Mouse (Mus musculus): ENCODE measurements around the gene Gmfg. TPM values are rescaled to one million over a fixed set of nuclear protein-coding genes. Genes with fewer than 3 reads are reported as not detected.

Gene Gmfg
- polyA plus RNA-seq, 1 experiment: 2.2 TPM

DNA sequence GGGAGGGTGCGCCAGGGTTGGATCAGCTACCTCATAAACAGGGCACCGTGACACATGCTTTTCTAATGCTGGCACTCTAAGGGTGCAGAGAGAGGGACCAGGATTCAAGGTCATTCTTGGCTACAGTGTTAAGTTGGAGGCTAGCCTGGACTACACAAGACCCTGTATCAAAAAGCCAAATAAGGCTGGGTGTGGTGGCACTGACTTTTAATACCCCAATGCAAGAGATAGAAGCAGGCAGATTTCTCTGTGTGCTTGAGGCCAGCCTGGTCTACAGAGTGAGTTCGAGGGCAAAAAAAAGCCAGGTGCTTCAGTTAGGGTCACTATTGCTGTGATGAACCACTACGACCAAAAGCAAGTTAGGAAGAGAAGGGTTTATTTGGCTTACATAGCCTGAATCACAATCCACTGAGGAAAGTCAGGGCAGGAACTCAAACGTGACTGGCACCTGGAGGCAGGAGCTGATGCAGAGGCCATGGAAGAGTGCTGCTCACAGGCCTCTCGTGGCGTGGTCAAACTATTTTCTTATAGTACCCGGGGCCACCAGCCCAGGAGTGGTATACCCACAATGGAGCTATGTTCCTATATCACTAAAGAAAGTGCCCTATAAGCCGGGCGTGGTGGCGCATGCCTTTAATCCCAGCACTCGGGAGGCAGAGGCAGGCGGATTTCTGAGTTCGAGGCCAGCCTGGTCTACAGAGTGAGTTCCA, 4.7 kb downstream of the Gmfg start:
- no peak for TF ChIP-seq CTCF (IDR thresholded peaks at IDR 0.05; ENCODE audit: borderline replicate concordance, insufficient read depth, low read depth, low read length)
- no peak for TF ChIP-seq POLR2A (IDR thresholded peaks at IDR 0.05; ENCODE audit: borderline replicate concordance, insufficient read depth, low read length)
- Histone ChIP-seq H3K4me1 (ENCODE audit: control insufficient read depth, insufficient read depth, low read length) (no peaks in the 10 kb centered on the region), H3K27ac (ENCODE audit: insufficient read depth, low read length) (no peak overlapping the region), H3K27me3 (ENCODE audit: control insufficient read depth, insufficient read depth, low read length) (no peaks in the 10 kb centered on the region), H3K4me3 (replicated peaks; ENCODE audit: insufficient read depth, low read depth, low read length) (no peak overlapping the region)
- WGBS: 86% methylated on average over 14 of the region's 14 CpGs
- no peak for DNase-seq

DNA sequence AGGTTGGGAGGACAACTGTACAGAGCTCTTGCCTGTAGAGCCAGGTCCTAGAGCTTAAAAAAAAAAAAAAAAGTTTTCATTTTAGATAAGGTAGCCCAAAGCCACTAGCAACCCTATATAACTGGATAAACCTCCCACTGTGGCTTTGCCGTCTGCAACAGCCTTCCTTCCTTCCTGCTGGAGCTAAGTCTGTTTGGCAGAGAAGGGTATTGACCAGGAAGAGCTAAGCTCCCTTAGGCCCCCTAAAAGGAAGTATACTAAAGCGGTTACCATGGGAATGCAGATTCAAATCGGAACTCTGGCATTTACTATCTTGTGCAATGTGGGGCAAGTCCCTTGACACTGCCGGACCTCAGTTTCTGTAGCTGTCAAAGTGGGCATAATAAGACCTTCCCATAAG, 5.4 kb downstream of the Gmfg start:
- no peak for DNase-seq
- Histone ChIP-seq H3K4me3 (replicated peaks; ENCODE audit: insufficient read depth, low read depth, low read length) (no peak overlapping the region), H3K4me1 (ENCODE audit: control insufficient read depth, insufficient read depth, low read length) (no peaks in the 10 kb centered on the region), H3K27ac (ENCODE audit: insufficient read depth, low read length) (no peak overlapping the region), H3K27me3 (ENCODE audit: control insufficient read depth, insufficient read depth, low read length) (no peaks in the 10 kb centered on the region)
- WGBS: 52% methylated on average over 4 of the region's 4 CpGs
- TF ChIP-seq CTCF (IDR thresholded peaks at IDR 0.05; ENCODE audit: borderline replicate concordance, insufficient read depth, low read depth, low read length) (no peak), POLR2A (IDR thresholded peaks at IDR 0.05; ENCODE audit: borderline replicate concordance, insufficient read depth, low read length) (no peak)

DNA sequence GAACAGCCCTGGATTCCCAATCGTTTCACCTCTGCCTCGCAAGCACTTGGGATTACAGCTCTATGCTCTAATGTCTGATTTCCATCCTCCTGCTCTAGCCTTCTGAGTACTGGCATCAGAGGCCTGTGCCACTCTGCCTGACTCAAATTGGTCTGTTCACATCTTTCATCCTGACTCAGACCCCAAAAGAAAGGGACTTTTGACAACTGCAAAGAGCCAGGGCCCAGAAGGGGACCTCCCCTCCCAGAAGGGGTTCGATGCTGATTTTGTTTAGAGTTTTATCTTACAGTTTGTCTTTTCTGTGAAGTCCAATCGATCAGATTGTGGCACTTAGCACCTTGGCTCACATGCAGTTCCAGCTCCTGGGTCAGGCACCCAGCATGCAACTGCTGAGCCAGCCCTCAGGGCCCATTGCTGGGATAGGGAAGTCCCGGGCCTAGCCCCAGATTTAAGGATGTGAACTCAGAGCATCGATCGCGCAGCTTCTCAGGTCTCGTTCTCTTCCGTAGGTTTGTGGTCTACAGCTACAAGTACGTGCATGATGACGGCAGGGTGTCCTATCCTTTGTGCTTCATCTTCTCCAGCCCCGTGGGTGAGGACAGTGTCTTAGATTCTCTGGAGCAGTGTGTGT, 7.2 kb downstream of the Gmfg start:
- no peak for DNase-seq
- Histone ChIP-seq H3K27ac (ENCODE audit: insufficient read depth, low read length) (no peak overlapping the region), H3K4me3 (replicated peaks; ENCODE audit: insufficient read depth, low read depth, low read length) (no peak overlapping the region), H3K27me3 (ENCODE audit: control insufficient read depth, insufficient read depth, low read length) (no peaks in the 10 kb centered on the region), H3K4me1 (ENCODE audit: control insufficient read depth, insufficient read depth, low read length) (no peaks in the 10 kb centered on the region)
- TF ChIP-seq POLR2A (IDR thresholded peaks at IDR 0.05; ENCODE audit: borderline replicate concordance, insufficient read depth, low read length): no peak
- no peak for TF ChIP-seq CTCF (IDR thresholded peaks at IDR 0.05; ENCODE audit: borderline replicate concordance, insufficient read depth, low read depth, low read length)
- 84% methylated on average over 13 of the region's 13 CpGs for WGBS

DNA sequence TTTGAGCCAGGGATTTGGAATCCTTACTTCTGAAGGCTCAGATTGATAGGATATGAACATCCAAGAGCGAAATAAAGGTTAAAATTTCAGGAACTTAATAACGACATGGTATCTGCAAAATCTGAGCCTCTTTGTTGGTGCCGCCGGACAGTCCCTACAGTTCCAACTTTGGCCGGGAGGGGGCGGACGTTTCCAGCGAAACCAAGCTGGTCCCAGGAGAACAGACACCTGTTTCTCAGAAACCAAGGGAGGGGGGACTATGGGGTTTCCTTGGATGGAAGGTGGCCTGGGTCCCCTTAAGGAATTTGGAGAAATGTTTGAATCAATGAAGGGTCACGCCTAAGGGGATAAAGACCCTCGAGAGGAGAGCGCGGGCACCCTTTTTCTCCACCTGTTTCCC, 9.2 kb downstream of the Gmfg start:
- Histone ChIP-seq H3K4me3 (replicated peaks; ENCODE audit: insufficient read depth, low read depth, low read length) (no peak overlapping the region), H3K27ac (ENCODE audit: insufficient read depth, low read length) (no peak overlapping the region), H3K27me3 (ENCODE audit: control insufficient read depth, insufficient read depth, low read length) (no peaks in the 10 kb centered on the region), H3K4me1 (ENCODE audit: control insufficient read depth, insufficient read depth, low read length) (no peaks in the 10 kb centered on the region; the same call in 1 of the 2 replicates)
- TF ChIP-seq POLR2A (IDR thresholded peaks at IDR 0.05; ENCODE audit: borderline replicate concordance, insufficient read depth, low read length): no peak
- peak; percentile 82 for TF ChIP-seq CTCF (IDR thresholded peaks at IDR 0.05; ENCODE audit: borderline replicate concordance, insufficient read depth, low read depth, low read length)
- peak; percentile 67 to 88 for DNase-seq
- WGBS: 9% methylated on average over 12 of the region's 12 CpGs

DNA sequence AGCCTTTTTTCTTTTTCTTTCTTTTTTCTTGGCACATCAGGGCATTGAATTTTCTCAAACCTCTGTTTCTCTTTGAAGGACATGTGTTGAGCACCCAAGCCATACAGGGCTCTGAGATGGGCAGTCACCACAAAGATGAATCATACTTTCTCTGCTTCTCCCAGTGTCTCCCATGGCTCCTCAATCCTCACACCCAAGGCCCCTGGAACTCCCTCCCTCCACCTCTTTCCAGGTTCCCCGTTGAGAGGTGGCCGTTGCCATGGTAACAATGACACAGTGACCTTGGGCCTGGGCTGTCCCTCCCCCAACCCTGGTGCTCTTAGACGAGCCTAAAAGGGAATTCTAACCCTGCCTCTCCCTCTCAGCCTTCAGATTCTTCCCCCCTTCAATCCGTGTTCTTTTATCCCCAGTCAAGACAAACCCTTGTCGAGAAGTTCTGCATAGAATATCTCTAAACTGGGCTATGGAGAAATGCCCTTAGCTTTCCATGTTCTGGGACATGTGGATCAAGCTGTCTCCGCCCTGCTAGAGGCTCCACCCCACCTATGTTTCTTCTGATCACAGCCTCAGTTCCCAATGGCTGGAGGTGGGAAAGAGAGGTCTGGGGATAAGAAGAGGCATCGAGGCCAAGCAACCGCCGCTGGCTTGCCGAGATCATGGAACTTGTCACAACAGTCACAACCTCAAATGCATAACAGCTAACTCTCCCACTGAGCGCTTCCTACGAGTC, 10.0 kb downstream of the Gmfg start:
- H3K27me3 ChIP-seq (ENCODE audit: control insufficient read depth, insufficient read depth, low read length): no peaks in the 10 kb centered on the region
- H3K27ac ChIP-seq (ENCODE audit: insufficient read depth, low read length): no peak overlapping the region
- DNase-seq: no peak
- H3K4me1 ChIP-seq (ENCODE audit: control insufficient read depth, insufficient read depth, low read length): no peaks in the 10 kb centered on the region; the same call in 1 of the 2 replicates
- 42% methylated on average over 12 of the region's 12 CpGs for WGBS
- TF ChIP-seq CTCF (IDR thresholded peaks at IDR 0.05; ENCODE audit: borderline replicate concordance, insufficient read depth, low read depth, low read length): no peak
- no peak for TF ChIP-seq POLR2A (IDR thresholded peaks at IDR 0.05; ENCODE audit: borderline replicate concordance, insufficient read depth, low read length)
- no peak overlapping the region for H3K4me3 ChIP-seq (replicated peaks; ENCODE audit: insufficient read depth, low read depth, low read length)

DNA sequence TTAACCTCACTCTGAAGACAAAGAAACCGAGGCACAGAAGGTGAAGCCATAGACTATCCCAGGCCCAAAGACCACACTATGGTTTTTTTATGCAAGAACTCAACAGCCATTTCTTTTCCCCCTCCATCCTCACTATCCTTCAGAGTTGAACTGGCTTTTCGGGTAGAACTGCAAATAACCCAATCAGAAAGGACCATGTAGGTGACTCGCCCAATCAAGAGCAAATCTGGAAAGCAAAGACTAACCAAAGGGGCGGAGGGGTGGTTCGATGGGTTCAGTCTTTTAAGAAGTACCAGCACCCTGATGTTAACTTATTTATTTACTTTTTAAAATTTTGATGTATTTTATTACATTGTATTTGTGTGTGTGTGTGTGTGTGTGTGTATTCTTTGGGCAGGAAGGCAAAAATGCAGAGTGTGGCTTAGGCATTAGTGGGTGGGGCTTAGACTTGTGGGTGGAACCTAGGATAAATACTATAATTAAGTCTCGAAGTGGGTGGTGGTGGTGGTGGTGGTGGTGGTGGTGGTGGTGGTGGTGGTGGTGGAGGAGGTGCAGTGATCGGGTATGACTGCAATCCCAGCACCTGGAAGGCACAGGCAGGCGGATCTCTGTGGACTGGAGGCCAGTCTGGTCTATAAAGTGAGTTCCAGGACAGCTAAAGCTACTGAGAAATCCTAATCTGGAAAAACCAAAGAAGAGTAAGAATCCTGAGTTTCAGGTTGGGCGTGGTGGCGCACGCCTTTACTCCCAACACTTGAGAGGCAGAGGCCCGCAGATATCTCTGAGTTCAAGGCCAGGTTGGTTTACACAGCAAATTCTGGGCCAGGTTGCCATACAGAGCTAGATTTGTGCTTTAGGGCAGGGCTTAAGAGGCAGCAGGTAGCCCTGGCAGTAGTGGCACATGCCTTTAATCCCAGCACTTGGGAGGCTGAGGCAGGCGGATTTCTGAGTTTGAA, 10.9 kb downstream of the Gmfg start:
- no peak for DNase-seq
- H3K27me3 ChIP-seq (ENCODE audit: control insufficient read depth, insufficient read depth, low read length): no peaks in the 10 kb centered on the region
- peaks cover 3% of the 10 kb centered on the region for H3K4me1 ChIP-seq (ENCODE audit: control insufficient read depth, insufficient read depth, low read length)
- TF ChIP-seq POLR2A (IDR thresholded peaks at IDR 0.05; ENCODE audit: borderline replicate concordance, insufficient read depth, low read length) (no peak), CTCF (IDR thresholded peaks at IDR 0.05; ENCODE audit: borderline replicate concordance, insufficient read depth, low read depth, low read length) (no peak)
- no peak overlapping the region for H3K27ac ChIP-seq (ENCODE audit: insufficient read depth, low read length)
- no peak overlapping the region for H3K4me3 ChIP-seq (replicated peaks; ENCODE audit: insufficient read depth, low read depth, low read length)
- WGBS: 73% methylated on average over 13 of the region's 13 CpGs

All from cerebellum, adult 2 months (tissue).